Mouse (Mus musculus): ENCODE measurements around the gene Itga8.

DNA sequence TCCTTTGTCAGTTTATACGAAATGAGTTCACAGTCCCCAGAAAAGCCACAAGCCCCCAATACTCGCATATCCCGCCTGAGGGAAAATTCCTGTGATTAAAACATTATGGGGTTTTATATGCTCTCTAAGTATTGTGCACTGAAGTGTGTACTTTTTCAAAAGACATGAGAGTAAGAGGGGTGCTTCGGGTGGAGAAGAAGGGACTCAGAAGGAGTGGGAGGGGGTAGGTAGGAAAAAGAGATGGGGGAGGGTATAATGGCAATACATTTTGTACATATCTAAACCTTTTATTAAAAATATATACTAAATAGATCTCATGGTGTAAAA lies 88.3 kb downstream of the Itga8 start:
- no peak for TF ChIP-seq ZNF384 (IDR thresholded peaks at IDR 0.05; ENCODE audit: low read depth, low read length)
- no peak for TF ChIP-seq MAFK (IDR thresholded peaks at IDR 0.05; ENCODE audit: insufficient read depth, low read depth, low read length)
- TF ChIP-seq HCFC1 (IDR thresholded peaks at IDR 0.05; ENCODE audit: borderline replicate concordance, insufficient read depth, low read length) = no peak

All from ES-E14 (cell line).